Mouse (Mus musculus) CH12.LX (cell line): ENCODE measurements around the gene Iqcj. TPM values are rescaled to one million over a fixed set of nuclear protein-coding genes. Genes with fewer than 3 reads are reported as not detected.

Experiments
- DNase-seq: peaks from one replicate; pipeline ENCODE4 v3.0.0-alpha.2; 2013; ENCODE audit errors: extremely low read depth
- H3K27ac ChIP-seq: 2 replicates; pipeline ENCODE4 v1.5.1; 2012; ENCODE audit warnings: low read depth, mild to moderate bottlenecking, control low read depth, moderate library complexity; ENCODE audit not compliant: insufficient read depth
- H3K27me3 ChIP-seq: replicated peaks from 2 replicates; pipeline ENCODE3; 2012; ENCODE audit warnings: inconsistent platforms
- H3K36me3 ChIP-seq, 2 experiments: replicated peaks in 1 of 2; 2 replicates each; pipeline versions ENCODE3 to v1.6.1; 2012; ENCODE audit warnings: inconsistent platforms in 1 of 2, low read length in 1 of 2, mild to moderate bottlenecking in 1 of 2, mixed read lengths in 1 of 2, moderate library complexity in 1 of 2; ENCODE audit not compliant: control insufficient read depth in 1 of 2, insufficient read depth in 1 of 2
- H3K4me1 ChIP-seq, 2 experiments: 2 replicates each; pipeline ENCODE4 v1.6.1; 2012; ENCODE audit warnings: inconsistent platforms in 1 of 2, moderate library complexity in 1 of 2; ENCODE audit not compliant: insufficient read depth in 2 of 2, control insufficient read depth in 1 of 2
- H3K4me2 ChIP-seq: 2 replicates; pipeline ENCODE4 v1.6.1; 2012; ENCODE audit warnings: low read depth, mild to moderate bottlenecking, control low read depth; ENCODE audit not compliant: poor library complexity, insufficient read depth, severe bottlenecking
- H3K4me3 ChIP-seq, 3 experiments: fragments of 150-350 bp in 1 of 3; sonication (generic) in 1 of 3; replicated peaks in 1 of 3; 2 replicates each; pipeline versions ENCODE3 to v1.5.1; 2011 to 2012; ENCODE audit warnings: low read depth in 2 of 3, low read length in 2 of 3, mild to moderate bottlenecking in 2 of 3, moderate library complexity in 2 of 3, control low read depth in 1 of 3, improper control_type of control experiment in 1 of 3, inconsistent platforms in 1 of 3, mixed read lengths in 1 of 3; ENCODE audit not compliant: poor library complexity in 1 of 3
- H3K79me2 ChIP-seq: replicated peaks from 2 replicates; pipeline ENCODE4 v1.6.1; 2012; ENCODE audit warnings: mild to moderate bottlenecking, moderate library complexity; ENCODE audit not compliant: control insufficient read depth, poor library complexity, insufficient read depth, severe bottlenecking; ENCODE audit errors: extremely low read depth
- H3K9ac ChIP-seq: 2 replicates; pipeline ENCODE4 v1.6.1; 2012; ENCODE audit warnings: low read depth, mild to moderate bottlenecking, control low read depth, moderate library complexity; ENCODE audit not compliant: insufficient read depth
- H3K9me3 ChIP-seq: replicated peaks from 2 replicates; pipeline ENCODE3; 2012; ENCODE audit warnings: low read length, inconsistent platforms, mixed read lengths
- CHD1 ChIP-seq: IDR thresholded peaks from 2 replicates; pipeline ENCODE4 v1.6.1; 2012; ENCODE audit warnings: low read depth, low read length, improper control_type of control experiment, inconsistent platforms
- CHD2 ChIP-seq: IDR thresholded peaks from 2 replicates; pipeline ENCODE4 v1.6.1; 2011; ENCODE audit warnings: low read length, improper control_type of control experiment
- E2F4 ChIP-seq: IDR thresholded peaks from 2 replicates; pipeline ENCODE4 v1.6.1; 2011; ENCODE audit warnings: low read depth, low read length, improper control_type of control experiment; ENCODE audit not compliant: insufficient replicate concordance
- ELF1 ChIP-seq: IDR thresholded peaks from 2 replicates; pipeline ENCODE4 v1.6.1; 2014; ENCODE audit warnings: low read depth, mild to moderate bottlenecking, inconsistent platforms, low read length, improper control_type of control experiment
- EP300 ChIP-seq: IDR thresholded peaks from 2 replicates; pipeline ENCODE4 v1.6.1; 2011; ENCODE audit warnings: low read length, improper control_type of control experiment
- ETS1 ChIP-seq: conservative IDR thresholded peaks from 2 replicates; pipeline ENCODE4 v1.6.1; 2012; ENCODE audit warnings: low read depth, mild to moderate bottlenecking, inconsistent platforms, low read length, improper control_type of control experiment, moderate library complexity
- HCFC1 ChIP-seq: IDR thresholded peaks from 2 replicates; pipeline ENCODE4 v1.6.1; 2012; ENCODE audit warnings: low read depth, mild to moderate bottlenecking, inconsistent platforms, low read length, improper control_type of control experiment
- KAT2A ChIP-seq: IDR thresholded peaks from 2 replicates; pipeline ENCODE4 v1.6.1; 2012; ENCODE audit warnings: low read length, improper control_type of control experiment, inconsistent platforms; ENCODE audit not compliant: insufficient replicate concordance
- MAX ChIP-seq: IDR thresholded peaks from 2 replicates; pipeline ENCODE4 v1.6.1; 2011; ENCODE audit warnings: low read length, improper control_type of control experiment
- MEF2A ChIP-seq: IDR thresholded peaks from 2 replicates; pipeline ENCODE4 v1.6.1; 2014; ENCODE audit warnings: low read depth, mild to moderate bottlenecking, inconsistent platforms, low read length, improper control_type of control experiment, borderline replicate concordance
- NELFE ChIP-seq: IDR thresholded peaks from 2 replicates; pipeline ENCODE4 v1.6.1; 2011; ENCODE audit warnings: low read depth, low read length, improper control_type of control experiment
- NRF1 ChIP-seq: IDR thresholded peaks from 2 replicates; pipeline ENCODE4 v1.6.1; 2014; ENCODE audit warnings: low read depth, mild to moderate bottlenecking, inconsistent platforms, low read length, improper control_type of control experiment, moderate library complexity
- PAX5 ChIP-seq: IDR thresholded peaks from 2 replicates; pipeline ENCODE4 v1.6.1; 2012; ENCODE audit warnings: low read length, inconsistent platforms, mixed read lengths
- POLR2A ChIP-seq: IDR thresholded peaks from 2 replicates; pipeline ENCODE4 v1.6.1; 2011; ENCODE audit warnings: low read depth, mild to moderate bottlenecking, improper control_type of control experiment, low read length
- POLR2AphosphoS2 ChIP-seq: IDR thresholded peaks from 2 replicates; pipeline ENCODE4 v1.6.1; 2011; ENCODE audit warnings: low read depth, low read length, improper control_type of control experiment
- RAD21 ChIP-seq: IDR thresholded peaks from 2 replicates; pipeline ENCODE4 v1.6.1; 2011; ENCODE audit warnings: low read depth, mild to moderate bottlenecking, low read length, improper control_type of control experiment, moderate library complexity
- SMC3 ChIP-seq: IDR thresholded peaks from 2 replicates; pipeline ENCODE4 v1.6.1; 2011; ENCODE audit warnings: low read depth, low read length, improper control_type of control experiment
- TCF12 ChIP-seq: IDR thresholded peaks from 2 replicates; pipeline ENCODE4 v1.6.1; 2014; ENCODE audit warnings: low read depth, mild to moderate bottlenecking, inconsistent platforms, low read length, improper control_type of control experiment
- USF2 ChIP-seq: conservative IDR thresholded peaks from 2 replicates; pipeline ENCODE4 v1.6.1; 2011; ENCODE audit warnings: low read depth, low read length, improper control_type of control experiment
- ZKSCAN1 ChIP-seq: IDR thresholded peaks from 2 replicates; pipeline ENCODE4 v1.6.1; 2012; ENCODE audit warnings: low read depth, inconsistent platforms, low read length, improper control_type of control experiment, borderline replicate concordance
- dilution Hi-C: fragments of 300-500 bp; cut with MboI; formaldehyde crosslinking; loops from 2 replicates; pipeline ENCODE4 v1.14.3; 2020; ENCODE audit warnings: low sequenced_read_pairs; ENCODE audit not compliant: extremely low pct_unique_long_range_greater_than_20kb, extremely low pct_ligation_motif_present
- in situ Hi-C: fragments of 300-500 bp; cut with MboI; formaldehyde crosslinking; loops from 3 replicates; pipeline ENCODE4 v1.14.3; 2019; ENCODE audit warnings: low sequenced_read_pairs, low pct_ligation_motif_present, low pct_unique_long_range_greater_than_20kb, mixed read lengths
- polyA plus RNA-seq: library from polyadenylated mRNA; unstranded; fragments of >175 nt; gene quantifications from 2 replicates; pipeline ENCODE4 v1.2.1, GENCODE M21; 2012; ENCODE audit warnings: low read depth; ENCODE audit not compliant: insufficient read length
- total RNA-seq, 2 experiments: library from RNA; depleted of rRNA; stranded (reverse); fragments of 300-350 nt in 1 of 2; fragments of >200 nt in 1 of 2; gene quantifications; 2 replicates each; pipeline ENCODE4 v1.2.3; 2012 to 2014

Iqcj gene
- total and polyA plus RNA-seq, 3 experiments = 0.47 TPM; not detected in 2

DNA sequence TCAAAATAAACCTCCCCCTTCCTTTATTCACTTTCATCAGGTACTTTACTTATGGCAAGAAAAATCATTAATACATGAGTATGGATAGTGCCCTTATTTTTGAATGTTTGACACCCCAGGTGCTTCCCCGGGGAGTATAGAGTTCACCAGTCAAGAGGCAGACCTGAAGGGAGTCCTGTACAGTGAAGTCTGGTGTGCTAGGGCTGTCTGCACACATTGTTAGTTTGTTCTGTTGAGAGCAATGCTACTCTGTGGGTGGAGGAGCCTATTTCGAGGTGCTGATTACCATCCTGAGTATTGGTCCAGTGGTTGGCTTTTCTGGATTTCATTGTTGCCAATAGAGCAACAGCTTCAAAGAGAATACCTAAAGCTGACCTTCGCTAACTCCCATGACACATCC is 26.1 kb downstream of the Iqcj start:
- no peaks in the 10 kb centered on the region for H3K36me3 ChIP-seq
- no peaks in the 10 kb centered on the region for H3K27me3 ChIP-seq
- no peak for DNase-seq
- no peak overlapping the region for H3K4me2 ChIP-seq
- no peak overlapping the region for H3K9ac ChIP-seq
- no peaks in the 10 kb centered on the region for H3K79me2 ChIP-seq
- no peaks in the 10 kb centered on the region for H3K4me1 ChIP-seq
- no peak overlapping the region for H3K4me3 ChIP-seq
- H3K9me3 ChIP-seq = no peaks in the 10 kb centered on the region
- H3K27ac ChIP-seq = no peak overlapping the region
- dilution Hi-C loops (no loop called here), in situ Hi-C loops (no loop called here)
- TF ChIP-seq EP300 (no peak), TCF12 (no peak), ZKSCAN1 (no peak)

DNA sequence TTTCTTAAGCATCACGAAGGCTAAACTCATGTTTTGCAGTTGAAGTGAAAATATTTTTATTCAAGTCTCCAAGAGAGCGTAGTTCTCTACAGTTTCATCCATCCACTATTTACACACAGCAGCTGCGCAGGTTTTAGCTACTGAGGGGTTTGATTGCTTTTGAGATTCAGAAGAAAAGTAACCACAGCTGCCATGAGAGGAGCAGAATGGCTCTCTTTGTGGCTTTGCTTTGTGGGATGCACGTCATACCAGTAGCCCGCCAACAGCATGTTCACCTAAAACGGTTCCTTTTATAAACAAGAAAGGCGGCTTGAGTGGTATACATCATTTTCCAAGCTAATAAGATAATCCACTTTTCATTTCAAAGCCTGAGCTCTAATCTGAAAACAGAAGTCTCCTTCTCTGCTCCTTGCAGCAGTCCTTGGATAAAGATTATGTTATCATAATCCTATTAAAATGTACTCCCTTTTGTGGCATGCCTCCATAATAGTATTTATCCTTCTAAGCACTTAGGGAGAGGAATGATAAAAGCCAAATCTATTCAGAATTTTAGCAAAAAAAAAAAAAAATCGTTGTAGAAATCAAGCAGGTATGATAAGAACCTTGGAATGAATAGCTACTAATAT is 26.7 kb downstream of the Iqcj start:
- DNase-seq = no peak
- H3K9me3 ChIP-seq = no peaks in the 10 kb centered on the region
- H3K9ac ChIP-seq = no peak overlapping the region
- no peaks in the 10 kb centered on the region for H3K79me2 ChIP-seq
- in situ Hi-C loops (no loop called here), dilution Hi-C loops (no loop called here)
- no peak overlapping the region for H3K27ac ChIP-seq
- H3K4me1 ChIP-seq = no peaks in the 10 kb centered on the region
- H3K4me3 ChIP-seq = no peak overlapping the region
- TF ChIP-seq SMC3 (no peak), CHD2 (no peak), EP300 (no peak), NELFE (no peak), POLR2AphosphoS2 (no peak), E2F4 (no peak)
- no peaks in the 10 kb centered on the region for H3K36me3 ChIP-seq
- H3K27me3 ChIP-seq = no peaks in the 10 kb centered on the region
- H3K4me2 ChIP-seq = no peak overlapping the region

DNA sequence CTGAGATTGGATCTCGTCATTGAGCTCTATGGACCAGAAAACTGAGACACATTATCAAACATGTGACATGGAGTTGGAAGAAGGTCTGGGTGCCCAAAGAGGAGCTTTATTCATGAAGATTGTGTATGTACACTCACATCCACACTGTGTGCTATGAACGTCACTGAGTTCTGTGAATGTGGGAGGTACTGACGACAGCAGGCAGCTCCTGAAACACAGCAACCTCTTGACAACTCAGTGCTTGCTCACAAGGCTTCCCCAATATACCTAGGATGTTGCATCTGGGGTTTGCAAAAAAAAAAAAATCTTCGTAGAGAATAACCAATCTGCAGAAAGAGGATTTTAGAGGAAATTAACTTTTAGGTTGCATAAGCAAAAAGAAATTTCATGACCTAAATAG is 31.1 kb downstream of the Iqcj start:
- Histone ChIP-seq H3K4me2 (no peak overlapping the region), H3K4me1 (peaks cover 0 to 5% of the 10 kb centered on the region in 2 experiments; a peak in 1 of 4 replicates), H3K36me3 (no peaks in the 10 kb centered on the region), H3K9ac (no peak overlapping the region), H3K27ac (no peak overlapping the region), H3K27me3 (no peaks in the 10 kb centered on the region), H3K9me3 (no peaks in the 10 kb centered on the region), H3K79me2 (no peaks in the 10 kb centered on the region), H3K4me3 (no peak overlapping the region)
- no peak for DNase-seq
- TF ChIP-seq E2F4 = no peak
- TF ChIP-seq NELFE = no peak
- no peak for TF ChIP-seq ETS1
- TF ChIP-seq USF2 = no peak
- no peak for TF ChIP-seq RAD21
- TF ChIP-seq HCFC1 = no peak
- no peak for TF ChIP-seq ZKSCAN1
- no peak for TF ChIP-seq TCF12
- TF ChIP-seq KAT2A = no peak
- no peak for TF ChIP-seq MEF2A
- TF ChIP-seq POLR2AphosphoS2 = no peak
- TF ChIP-seq ELF1 = no peak
- no peak for TF ChIP-seq NRF1
- no peak for TF ChIP-seq PAX5
- TF ChIP-seq POLR2A = no peak
- no peak for TF ChIP-seq MAX
- no peak for TF ChIP-seq CHD1
- in situ Hi-C loops = no loop called here
- dilution Hi-C loops = no loop called here
